Mouse (Mus musculus): ENCODE results near the gene Gfi1b.

Gfi1b gene

DNA sequence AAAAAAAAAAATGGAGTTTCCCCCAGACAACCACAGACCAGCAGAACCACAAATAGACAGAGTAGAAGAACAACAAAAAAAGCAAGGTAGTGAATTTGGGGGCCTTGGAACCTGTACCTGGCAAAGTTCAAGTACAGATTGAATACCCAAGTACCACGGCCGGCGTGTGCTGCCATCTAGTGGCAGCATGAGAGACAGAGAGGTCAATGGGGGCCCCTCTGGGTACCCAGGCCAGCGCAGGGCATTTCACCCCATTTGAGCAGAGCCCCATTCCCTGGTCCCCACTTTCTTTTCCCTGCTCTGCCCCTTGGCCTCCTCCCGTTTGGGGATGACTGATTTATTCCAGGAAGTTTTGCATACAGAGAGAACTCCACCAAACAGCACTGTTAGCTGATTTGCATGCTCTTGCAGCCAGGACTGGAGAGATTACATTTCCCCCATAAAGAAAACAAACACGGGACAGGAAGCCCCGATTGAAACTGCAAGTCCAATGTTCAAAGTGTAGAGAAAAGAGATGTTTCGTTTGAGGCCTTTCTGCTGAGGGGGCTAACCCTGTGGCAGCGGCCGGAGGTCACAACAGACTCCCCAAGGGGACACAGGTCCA, 841 bp upstream of the Gfi1b start:
- peak; percentile 36 for DNase-seq (ENCODE audit: low read depth, low spot score)

DNA sequence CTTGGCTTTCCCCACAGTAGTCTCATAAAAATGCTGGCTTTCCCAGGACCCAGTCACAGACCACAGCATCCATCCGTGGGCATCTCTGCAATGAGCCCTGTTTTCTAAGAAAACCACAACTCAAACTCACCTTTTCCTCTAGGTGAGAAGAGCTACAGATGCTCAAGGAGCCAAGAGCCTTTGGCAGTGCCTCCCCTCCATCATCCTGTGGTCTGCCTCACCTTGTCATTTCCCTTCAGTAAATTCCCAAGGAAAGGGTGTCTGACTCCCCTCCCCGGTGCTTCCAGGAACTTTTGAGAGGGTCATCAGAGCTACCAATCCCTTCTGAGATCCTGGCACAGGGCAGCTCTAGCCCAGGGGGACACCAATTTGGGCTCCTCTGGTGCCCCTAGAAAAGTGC, 671 bp downstream of the Gfi1b start:
- no peak for DNase-seq (ENCODE audit: low read depth, low spot score)

DNA sequence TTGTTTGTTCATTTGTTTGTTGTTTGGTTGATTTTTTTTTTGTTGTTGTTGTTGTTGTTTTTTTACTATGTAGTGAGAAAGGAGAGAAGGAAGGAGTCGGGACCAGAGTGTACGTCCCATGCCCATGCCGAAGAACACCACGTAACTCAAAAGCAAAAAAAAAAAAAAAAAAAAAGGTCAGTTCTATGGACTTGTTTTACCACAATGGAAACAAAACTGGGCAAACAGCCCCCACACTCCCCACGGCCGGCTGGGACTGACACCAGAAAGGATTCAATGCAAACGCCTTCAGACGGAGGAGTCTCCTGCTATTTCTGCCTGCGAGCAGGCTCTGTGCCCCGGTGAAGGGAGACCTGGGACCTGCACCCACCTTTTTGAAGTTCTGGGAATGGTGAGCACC, 1.3 kb downstream of the Gfi1b start:
- no peak for DNase-seq (ENCODE audit: low read depth, low spot score)

GRCm38 (mm10) chr2:28619369-28619768, 2.4 kb downstream of the Gfi1b start:
- DNase-seq (ENCODE audit: low read depth, low spot score) = no peak

- DNase-seq (ENCODE audit: low read depth, low spot score) = no peak
Observed at GRCm38 (mm10) chr2:28618777-28619336, 2.9 kb downstream of the Gfi1b start.

GRCm38 (mm10) chr2:28617498-28618486, 4.0 kb downstream of the Gfi1b start:
- DNase-seq (ENCODE audit: low read depth, low spot score) = no peak

DNA sequence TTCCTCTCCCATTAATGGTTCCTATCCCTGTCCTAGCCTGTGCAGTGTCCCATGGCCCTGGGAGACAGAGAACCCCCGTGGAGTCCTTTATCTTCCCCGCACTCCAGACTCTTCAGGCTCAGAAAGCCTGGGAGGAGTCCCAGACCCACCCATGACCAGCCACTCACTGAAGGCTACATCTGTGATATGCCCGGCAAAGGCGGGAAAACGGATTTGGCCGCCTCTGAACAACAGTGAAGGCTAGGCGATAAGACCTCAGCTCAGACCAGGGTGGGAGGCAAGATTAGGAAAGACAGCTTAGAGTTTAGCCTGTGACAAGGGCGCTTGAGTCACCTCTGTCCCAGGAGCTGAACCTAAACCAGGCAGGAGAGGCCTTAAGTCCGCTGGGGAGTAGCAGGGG, 4.9 kb downstream of the Gfi1b start:
- DNase-seq (ENCODE audit: low read depth, low spot score) = no peak

DNA sequence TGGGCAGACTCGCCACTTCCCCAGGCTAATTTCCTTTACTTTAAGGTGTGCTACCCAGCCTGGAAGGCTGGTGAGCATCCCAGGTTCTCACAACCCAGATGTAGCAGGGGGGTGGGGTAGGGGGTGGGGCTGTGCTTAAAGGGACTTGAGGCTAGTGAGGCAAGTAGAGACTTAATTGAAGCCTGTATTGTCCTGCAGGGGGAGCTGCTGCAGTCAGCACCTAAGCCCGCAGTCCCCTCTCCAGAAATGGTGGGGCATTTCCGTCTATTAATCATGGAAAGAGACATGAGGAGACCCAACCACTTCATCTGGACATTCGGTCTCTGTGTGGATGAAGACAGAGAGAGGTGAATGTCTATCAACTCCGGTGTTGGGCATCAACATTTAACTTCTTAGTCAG, 5.4 kb downstream of the Gfi1b start:
- peak; percentile 87 for DNase-seq (ENCODE audit: low read depth, low spot score)

DNA sequence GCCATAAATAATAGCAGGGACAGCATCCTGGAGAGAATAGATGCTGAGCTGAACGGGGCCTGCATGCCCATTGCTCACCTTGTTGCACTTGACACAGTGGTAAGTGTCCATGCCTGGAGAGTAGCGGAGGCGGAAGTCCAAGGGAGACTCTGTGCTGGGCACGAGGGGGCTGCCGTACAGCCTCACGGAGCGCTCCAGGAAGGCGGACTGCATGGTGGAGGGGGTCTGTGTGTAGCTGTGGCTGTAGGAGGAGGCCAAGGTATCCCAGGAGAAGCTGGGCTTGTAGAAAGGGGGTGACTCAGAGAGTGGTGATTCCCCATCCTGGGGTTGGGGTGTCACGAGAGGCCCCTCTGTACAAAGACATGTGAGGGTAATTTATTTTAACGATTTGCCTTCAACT, 8.2 kb downstream of the Gfi1b start:
- DNase-seq (ENCODE audit: low read depth, low spot score) = no peak

DNA sequence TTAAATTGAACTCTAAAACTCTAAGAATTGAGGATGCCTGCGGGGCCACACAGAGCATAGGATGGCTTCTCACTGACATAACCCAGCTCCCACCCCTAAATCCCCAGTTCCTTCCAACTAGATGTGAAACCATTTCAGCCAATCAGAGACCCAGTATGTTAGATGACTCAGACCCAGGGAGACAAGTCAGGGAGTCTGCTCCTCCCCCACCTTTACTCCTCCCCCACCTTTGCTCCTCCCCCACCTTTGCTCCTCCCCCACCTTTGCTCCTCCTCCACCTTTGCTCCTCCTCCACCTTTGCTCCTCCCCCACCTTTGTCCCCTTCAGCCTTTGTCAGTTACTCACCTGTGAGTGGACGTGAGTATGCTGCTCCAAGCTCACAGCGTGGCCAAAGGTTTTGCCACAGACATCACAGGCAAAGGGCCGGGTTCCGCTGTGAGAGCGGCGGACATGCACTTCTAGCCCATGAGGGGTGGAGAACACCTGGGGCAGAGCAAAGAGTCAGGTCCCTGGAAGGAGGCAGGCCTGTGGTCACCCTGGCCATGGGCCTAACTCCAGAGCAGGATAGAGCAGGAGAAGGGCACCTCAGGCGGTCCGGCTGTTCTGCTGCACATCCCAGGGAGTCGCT, 9.2 kb downstream of the Gfi1b start:
- DNase-seq (ENCODE audit: low read depth, low spot score) = peak; percentile 86

DNA sequence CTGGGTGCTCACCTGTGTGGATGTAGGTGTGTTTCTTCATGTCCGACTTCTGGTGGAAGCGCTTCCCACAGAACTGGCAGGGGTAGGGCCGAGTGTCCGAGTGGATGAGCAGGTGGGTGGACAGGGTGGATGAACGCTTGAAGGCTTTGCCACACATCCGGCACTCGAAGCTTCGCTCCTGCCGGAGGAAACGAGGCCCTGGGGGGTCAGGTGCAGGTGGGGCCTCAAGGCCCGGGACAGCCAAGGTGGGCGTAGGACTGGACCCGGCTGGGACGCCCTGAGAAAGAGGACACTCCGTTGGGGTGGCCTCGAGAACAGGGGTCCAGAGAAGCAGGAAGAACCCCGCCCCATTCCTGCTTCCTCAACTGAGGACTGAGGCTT, 10.4 kb downstream of the Gfi1b start:
- DNase-seq (ENCODE audit: low read depth, low spot score) = no peak

- no peak for DNase-seq (ENCODE audit: low read depth, low spot score)
Observed at GRCm38 (mm10) chr2:28610716-28611406, 10.9 kb downstream of the Gfi1b start.

- no peak for DNase-seq (ENCODE audit: low read depth, low spot score)
Observed at GRCm38 (mm10) chr2:28609851-28610250, 11.9 kb downstream of the Gfi1b start.

DNA sequence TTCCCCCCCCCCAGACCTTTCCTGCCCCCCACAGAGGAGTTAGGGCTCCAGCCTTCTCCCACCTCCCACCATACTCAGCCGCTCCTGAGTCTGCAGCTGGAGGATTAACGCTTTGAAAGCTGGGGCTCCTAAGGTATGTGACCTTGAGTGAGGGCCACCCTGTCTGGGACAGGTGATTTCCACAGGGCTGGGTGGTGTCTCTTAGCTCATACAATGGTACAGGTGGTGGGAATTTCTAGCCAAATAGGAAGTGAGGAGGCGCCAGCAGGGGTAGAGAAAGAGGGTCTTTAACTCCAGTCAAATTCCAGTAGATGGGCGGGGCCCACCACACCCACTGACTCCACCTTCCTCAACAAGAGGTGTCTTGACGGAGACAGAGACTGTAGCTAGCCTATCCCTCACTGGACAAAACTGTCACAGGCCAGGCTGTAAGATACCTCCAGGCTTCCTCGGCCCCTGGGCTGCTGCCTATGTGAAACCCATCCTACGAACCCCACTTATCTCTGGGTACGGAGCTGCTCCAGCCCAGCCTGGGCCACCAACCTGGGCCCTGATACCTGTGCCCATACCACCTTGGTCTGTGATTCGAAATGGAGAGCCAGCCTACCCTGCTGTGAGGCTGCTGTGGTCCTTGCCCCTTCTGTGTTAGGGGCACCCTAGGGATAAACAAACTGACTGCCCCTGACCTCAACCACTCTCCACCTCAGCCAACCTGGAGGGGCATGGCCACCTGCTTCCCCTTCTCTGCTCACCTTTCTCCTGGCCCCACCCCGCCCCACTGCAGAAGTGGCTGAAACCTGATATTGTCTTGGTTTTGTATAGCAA, 14.2 kb downstream of the Gfi1b start:
- peak; percentile 95 for DNase-seq (ENCODE audit: low read depth, low spot score)

GRCm38 (mm10) chr2:28606601-28607340, 15.0 kb downstream of the Gfi1b start:
- DNase-seq (ENCODE audit: low read depth, low spot score) = no peak

- DNase-seq (ENCODE audit: low read depth, low spot score) = no peak
Observed at GRCm38 (mm10) chr2:28605789-28606541, 15.8 kb downstream of the Gfi1b start.

DNA sequence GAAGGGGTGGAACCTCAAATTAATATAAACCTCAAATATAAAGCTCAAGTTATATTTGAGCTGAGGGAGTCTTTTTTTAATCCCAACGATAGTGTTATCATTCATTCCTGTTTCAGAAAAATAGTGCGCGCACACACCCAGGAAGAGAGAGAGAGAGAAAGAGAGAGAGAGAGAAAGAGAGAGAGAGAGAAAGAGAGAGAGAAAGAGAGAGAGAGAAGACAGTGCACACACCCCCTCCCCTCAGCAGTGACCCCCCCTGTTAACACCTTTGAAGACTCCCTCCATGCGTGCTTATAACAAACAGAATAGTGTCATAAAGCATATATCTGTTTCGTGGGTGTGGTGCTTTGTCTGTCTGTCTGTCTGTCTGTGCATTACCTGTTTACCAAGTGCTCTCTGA, 18.2 kb downstream of the Gfi1b start:
- DNase-seq (ENCODE audit: low read depth, low spot score) = no peak

GRCm38 (mm10) chr2:28601720-28602590, 19.8 kb downstream of the Gfi1b start:
- DNase-seq (ENCODE audit: low read depth, low spot score) = no peak

DNA sequence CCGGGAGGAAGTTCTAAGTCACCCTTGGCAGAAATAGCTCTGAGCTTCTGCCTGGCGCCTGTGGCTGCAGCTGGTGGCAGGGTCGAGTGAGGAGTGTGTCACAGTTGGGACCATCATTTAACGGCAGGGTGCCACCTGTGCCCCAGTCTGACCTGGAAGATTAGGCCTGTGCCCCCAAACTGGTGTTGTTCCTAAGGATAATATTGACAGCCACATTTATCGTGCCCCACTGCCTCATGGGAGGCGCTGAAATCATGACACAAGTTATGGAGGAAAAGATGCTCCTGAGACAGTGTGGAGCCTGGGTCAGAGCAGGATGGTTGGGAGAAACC, 22.2 kb downstream of the Gfi1b start:
- DNase-seq (ENCODE audit: low read depth, low spot score) = no peak

Measured in ES-CJ7 (cell line).